Mouse (Mus musculus) gastrocnemius, adult 18-20 months (tissue): Measurements from ENCODE around the gene Mcoln3. TPM values are rescaled to one million over a fixed set of nuclear protein-coding genes. Genes with fewer than 3 reads are reported as not detected.

Source experiments
- DNase-seq: peaks from one replicate; pipeline ENCODE4 v3.0.0; 2021; ENCODE audit warnings: low spot score
- total RNA-seq, 2 experiments: library from RNA; stranded (reverse); gene quantifications; 2 replicates each; pipeline ENCODE4 v1.2.3; 2021

Gene Mcoln3
- total RNA-seq, 2 experiments from 2014 or later: not detected

- DNase-seq: no peak
Measured at GRCm38 (mm10) chr3:146134834-146135233, 17.6 kb downstream of the Mcoln3 start.

- no peak for DNase-seq
Measured at GRCm38 (mm10) chr3:146135417-146135816, 18.2 kb downstream of the Mcoln3 start.

- DNase-seq: no peak
Measured at GRCm38 (mm10) chr3:146136422-146136821, 19.2 kb downstream of the Mcoln3 start.

- no peak for DNase-seq
Measured at GRCm38 (mm10) chr3:146140276-146140675, 23.0 kb downstream of the Mcoln3 start.

GRCm38 (mm10) chr3:146142523-146142922 is 25.3 kb downstream of the Mcoln3 start:
- no peak for DNase-seq

- no peak for DNase-seq
Measured at GRCm38 (mm10) chr3:146145501-146145900, 28.3 kb downstream of the Mcoln3 start.

GRCm38 (mm10) chr3:146146131-146146530 is 28.9 kb downstream of the Mcoln3 start:
- DNase-seq: no peak

GRCm38 (mm10) chr3:146149156-146150057 is 32.2 kb downstream of the Mcoln3 start, which contains the start of gene Mcoln2:
Mcoln2 (plus strand) TSS chr3:146149833.
- peak; percentile 5 for DNase-seq

- DNase-seq: peak; percentile 22
Measured at GRCm38 (mm10) chr3:146150058-146150400, 32.8 kb downstream of the Mcoln3 start.

GRCm38 (mm10) chr3:146150560-146150959 is 33.3 kb downstream of the Mcoln3 start:
- DNase-seq: no peak

GRCm38 (mm10) chr3:146151328-146151727 is 34.1 kb downstream of the Mcoln3 start:
- no peak for DNase-seq

GRCm38 (mm10) chr3:146151755-146152154 is 34.5 kb downstream of the Mcoln3 start:
- no peak for DNase-seq

- no peak for DNase-seq
Measured at GRCm38 (mm10) chr3:146152348-146152747, 35.1 kb downstream of the Mcoln3 start.

- DNase-seq: no peak
Measured at GRCm38 (mm10) chr3:146152913-146153312, 35.7 kb downstream of the Mcoln3 start.

GRCm38 (mm10) chr3:146153862-146154611 is 36.8 kb downstream of the Mcoln3 start:
- peak; percentile 3 for DNase-seq

GRCm38 (mm10) chr3:146155628-146156576 is 38.7 kb downstream of the Mcoln3 start:
- no peak for DNase-seq

- no peak for DNase-seq
Measured at GRCm38 (mm10) chr3:146156811-146157210, 39.6 kb downstream of the Mcoln3 start.

GRCm38 (mm10) chr3:146158039-146158438 is 40.8 kb downstream of the Mcoln3 start:
- no peak for DNase-seq

- no peak for DNase-seq
Measured at GRCm38 (mm10) chr3:146159360-146159759, 42.1 kb downstream of the Mcoln3 start.

GRCm38 (mm10) chr3:146162197-146162596 is 44.9 kb downstream of the Mcoln3 start:
- DNase-seq: no peak

- no peak for DNase-seq
Measured at GRCm38 (mm10) chr3:146169356-146169755, 52.1 kb downstream of the Mcoln3 start.
